Mouse (Mus musculus) adrenal gland, adult (tissue): ENCODE results near the gene Igsf9b.

Source experiments
- DNase-seq, 2 experiments: peaks; one replicate each; pipeline ENCODE4 v3.0.0; 2022 to 2023; ENCODE audit warnings: low spot score in 1 of 2; ENCODE audit not compliant: inconsistent age in 2 of 2

Gene Igsf9b

DNA sequence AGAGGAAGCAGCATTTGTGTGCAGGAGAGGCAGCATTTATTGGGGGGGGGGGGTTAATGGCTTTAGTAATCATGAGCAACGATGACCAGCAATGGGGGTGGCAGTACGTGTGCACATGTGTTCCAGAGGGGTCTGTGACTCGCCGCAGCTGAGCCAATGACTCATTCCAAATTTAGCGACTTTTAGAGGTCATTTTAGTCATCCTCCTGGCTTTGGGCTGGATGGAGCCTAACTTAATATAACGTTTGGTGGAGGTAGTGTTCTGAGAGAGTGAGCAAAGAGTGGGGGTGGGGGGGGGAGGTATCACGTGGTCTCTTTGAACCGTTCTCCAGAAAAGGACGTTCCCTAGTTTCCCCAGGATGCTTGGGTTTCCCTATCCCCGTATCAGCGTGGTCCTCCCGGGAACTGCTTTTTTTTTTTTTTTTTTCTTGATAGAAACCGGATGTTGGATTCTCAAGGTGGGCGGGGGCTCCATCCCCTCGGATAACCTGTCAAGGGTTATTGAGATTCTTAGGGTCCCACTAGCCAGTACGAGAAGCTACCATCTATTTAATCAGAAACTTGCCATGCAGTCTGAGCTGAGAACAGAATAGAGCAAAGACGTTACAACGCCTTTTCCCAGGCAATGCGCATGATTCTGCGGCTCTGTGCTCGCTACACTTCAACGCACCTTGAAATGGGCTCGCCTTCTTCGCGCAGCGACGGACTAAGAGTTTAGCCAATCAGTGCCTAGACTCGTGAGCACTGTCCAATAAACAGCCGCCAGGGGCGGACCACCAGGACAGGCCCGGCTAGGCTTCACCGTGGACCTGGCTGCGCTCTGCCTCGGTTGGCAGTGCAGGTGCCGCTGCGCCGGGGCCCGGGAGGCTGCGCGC lies at the start of gene Igsf9b:
TSS of gene Igsf9b (plus strand) at position 794 of the 875 bp plus-strand sequence.
- peak; percentile 95 to 97 for DNase-seq

DNA sequence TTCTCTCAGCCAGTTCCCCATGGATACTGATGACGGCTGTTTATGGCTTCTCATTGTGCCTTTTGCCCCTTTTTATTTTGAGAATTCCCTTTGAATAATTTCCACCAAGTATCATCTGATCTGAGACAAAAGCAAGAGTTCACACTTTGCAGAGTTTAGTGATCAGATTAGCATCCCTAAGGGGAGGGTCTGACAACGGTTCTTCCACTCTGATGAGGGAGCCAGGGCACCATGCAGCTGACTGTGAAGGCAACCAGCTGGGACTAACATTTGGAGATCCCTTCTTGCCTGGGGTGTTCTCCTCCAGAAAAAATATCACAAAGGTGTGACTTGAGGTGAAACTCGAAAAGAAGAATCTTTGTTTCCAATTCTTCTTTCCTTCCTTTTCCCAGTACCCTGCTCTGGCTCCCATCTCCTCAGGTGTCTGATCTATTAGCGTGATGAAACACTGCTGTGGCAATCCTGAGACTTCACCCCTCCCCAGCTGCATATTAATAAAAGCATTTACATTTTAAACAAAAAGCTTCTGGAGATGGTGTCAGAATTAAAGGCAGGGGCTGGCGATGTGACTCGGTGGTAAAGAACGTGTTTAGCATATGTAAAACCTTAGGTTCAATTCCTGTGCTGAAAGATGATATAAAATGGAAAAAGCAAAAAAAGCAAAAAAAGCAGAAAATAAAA lies 46.8 kb upstream of the Igsf9b start:
- no peak for DNase-seq

DNA sequence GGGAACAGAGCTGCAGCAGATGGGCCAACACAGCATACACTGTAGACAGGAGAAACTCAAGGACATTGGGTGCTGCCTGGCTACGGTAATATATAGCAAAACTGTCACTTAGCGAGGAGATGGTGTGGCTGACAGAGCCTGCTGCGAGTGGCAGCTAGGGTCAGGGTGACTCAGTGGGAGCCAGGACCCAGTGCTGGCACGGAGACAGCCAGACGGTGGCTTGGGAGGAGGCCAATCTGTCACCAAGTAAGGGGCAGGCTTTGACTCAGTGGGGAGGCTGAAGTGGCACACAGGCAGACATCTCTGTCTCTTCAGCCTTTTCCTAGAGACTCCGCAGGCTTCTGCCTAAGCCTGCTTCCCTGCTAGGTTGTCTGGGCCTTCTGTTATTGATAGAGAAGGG lies 42.5 kb upstream of the Igsf9b start:
- peak; percentile 92 to 96 for DNase-seq

DNA sequence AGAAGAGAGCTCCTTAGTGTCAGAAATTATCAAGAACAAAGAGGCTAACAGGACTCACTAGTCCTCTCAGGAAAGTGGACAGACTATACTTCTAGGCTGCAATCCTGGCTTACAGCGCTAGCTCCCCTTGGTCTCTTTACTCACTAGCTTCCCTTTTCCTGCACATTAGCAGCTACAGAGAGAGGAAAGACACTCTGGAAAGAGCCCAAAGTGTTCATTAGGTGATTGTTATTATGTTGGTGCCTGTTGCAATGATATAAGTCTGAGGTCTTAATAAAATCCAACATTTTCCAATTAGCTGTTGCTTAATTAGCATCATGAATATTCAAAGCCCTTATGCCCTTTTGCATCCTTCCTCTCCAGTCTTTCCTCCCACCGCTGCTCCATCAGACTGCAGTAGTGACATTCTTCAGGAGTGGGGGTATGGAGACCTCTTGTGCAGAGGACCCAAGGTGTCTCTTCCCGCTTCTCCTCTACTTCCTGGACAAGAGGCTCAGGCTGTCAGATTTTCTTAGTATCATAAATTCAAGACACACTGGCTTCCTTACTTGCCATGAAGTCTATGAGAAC lies 38.5 kb upstream of the Igsf9b start:
- DNase-seq = no peak

DNA sequence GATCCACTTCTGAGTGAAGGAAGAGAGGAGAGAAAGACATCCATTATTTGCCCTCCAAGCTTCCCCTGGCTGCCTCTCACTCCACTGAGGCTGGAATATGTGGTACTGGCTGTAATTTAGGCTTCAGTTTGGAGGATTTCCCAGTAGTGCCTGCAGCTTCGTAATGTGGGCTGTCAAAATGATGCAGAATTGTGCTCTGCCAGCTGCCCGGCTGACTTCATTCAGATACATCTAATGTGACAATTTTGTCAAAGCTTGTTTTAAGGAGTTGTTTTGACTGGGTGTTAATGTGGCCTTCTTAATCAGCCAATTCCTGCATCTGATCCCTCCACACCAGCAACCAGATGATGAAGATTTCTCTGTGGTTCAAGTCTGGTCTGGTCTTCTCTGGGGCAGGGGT lies 37.1 kb upstream of the Igsf9b start:
- no peak for DNase-seq

DNA sequence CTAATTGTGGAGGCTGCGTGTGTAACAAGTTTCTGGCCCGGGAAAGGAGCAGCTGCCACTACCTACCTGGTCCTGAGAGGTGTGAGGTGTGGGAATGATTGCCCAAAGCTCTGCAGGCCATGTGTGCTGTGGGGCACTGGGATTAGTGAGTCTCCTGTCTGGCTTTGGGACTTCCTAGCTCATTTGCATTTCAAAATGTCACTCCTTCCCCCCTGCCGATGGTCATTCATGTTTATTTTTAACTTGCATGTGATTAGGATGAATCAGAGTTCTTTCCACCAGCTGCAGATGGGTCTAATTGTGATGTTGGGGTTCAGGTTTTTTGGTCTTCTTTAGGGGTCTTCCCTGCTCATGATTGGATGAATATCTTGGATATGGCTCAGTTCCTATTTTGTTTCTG lies 34.0 kb upstream of the Igsf9b start:
- no peak for DNase-seq

DNA sequence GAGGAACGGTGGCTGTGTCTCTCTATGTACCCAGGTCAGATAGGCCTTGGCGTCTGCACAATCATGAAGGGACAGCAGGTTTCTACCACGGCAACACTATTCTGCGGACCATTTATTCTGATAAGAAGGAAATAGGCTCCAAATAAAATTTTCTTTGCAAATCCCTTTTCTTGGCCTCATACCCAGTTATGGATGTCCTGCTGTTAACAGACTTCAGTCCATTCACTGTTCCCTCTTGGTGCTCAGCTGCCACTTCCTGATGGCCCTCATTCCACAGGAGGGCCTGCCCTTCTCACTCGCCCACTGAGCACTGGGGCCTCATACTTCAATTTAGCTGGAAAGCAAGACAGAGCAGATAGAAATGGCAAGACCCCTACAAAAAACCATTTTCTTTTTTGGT lies 31.1 kb upstream of the Igsf9b start:
- DNase-seq = no peak

DNA sequence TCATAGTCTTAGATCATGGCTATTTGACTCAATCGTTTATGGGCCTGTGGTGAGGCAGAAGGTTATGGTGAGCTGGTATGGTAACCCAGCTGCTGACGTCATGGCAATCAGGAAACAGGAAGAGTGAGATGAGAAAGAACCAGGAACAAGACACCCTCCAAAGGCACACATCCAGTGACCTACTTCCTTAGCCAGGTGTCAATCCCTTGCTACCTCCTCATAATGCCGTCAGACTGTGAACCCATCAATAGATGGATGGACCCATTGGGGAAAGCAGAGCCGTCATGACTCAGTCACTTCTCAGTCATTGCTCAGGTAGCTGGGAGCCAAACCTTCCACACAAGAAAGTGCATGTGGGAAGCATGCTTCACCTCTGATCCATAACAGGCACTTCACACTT lies 30.5 kb upstream of the Igsf9b start:
- DNase-seq = no peak

DNA sequence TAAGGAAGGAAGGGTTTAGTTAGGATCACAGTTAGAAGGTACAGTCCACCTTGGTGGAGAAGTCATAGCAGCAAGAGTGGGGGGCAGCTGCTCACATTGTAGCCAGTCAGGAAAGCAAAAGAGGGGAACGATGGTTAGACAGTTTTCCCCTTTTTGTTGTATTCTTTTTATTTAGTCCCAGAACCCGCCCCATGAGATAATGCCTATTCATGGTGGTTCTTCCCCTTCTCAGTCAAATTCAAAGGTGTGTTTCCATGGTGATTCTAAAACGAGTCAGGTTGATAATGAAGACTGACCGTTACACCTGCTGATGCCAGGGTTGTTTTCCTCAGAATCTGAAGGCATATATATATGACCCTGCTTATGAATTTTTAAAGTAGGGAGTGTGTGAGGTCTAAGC lies 29.7 kb upstream of the Igsf9b start:
- no peak for DNase-seq

DNA sequence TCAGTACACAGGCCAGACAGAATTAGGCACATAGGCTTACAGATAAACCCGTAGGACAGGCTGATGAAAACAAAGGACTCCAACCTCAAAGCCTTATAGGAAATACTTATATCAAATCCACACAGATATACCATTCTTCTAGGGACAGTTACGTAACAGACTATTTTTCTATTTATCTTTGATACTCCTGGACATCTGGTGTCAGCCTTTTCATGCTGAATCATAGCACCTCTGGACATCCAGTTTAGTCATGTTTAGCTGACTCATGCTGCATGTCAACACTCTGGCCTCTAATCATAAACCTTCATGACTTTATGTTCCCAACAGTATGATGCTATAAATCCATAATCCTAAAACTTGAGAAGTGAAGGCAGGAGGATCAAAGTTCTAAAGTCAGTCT lies 29.1 kb upstream of the Igsf9b start:
- DNase-seq = peak in 1 of 2 experiments; percentile 70

DNA sequence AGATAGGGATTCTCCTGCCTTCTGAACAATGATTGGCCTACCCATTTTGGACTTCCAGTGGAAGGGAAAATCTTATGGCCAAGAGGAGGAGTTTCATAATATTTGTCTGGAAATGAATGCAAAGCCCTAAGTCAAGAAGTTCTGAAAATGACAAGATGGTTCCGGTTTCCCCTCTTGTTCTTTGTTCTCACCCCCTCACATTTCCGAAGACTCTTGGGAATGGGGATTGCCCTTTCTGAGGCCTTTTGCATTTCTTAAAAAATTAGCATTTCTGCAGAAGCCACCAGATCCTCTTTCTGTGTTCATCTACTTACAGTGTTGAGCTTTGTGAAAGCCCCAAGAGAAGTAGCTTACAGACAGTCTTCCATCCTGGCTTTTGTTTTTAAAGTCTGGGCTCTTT lies 27.1 kb upstream of the Igsf9b start:
- DNase-seq = no peak

DNA sequence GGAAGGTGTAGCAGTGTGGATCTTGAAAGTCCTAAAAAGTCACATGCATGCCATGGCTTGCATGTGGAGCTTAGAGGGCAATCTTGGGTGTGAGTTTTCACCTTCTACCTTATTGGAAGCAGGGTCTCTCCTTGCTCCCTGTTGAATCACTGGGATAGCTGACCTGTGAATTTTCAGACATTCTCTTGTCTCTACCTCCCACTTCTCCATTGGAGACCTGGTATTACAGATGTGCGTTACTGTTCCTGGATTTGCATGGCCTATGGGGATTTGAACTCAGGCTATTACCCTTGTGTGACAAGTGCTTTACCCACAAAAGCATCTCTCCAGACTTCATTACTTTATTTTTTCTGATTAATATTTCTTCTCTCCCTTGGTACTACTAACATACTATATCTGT lies 26.1 kb upstream of the Igsf9b start:
- no peak for DNase-seq

DNA sequence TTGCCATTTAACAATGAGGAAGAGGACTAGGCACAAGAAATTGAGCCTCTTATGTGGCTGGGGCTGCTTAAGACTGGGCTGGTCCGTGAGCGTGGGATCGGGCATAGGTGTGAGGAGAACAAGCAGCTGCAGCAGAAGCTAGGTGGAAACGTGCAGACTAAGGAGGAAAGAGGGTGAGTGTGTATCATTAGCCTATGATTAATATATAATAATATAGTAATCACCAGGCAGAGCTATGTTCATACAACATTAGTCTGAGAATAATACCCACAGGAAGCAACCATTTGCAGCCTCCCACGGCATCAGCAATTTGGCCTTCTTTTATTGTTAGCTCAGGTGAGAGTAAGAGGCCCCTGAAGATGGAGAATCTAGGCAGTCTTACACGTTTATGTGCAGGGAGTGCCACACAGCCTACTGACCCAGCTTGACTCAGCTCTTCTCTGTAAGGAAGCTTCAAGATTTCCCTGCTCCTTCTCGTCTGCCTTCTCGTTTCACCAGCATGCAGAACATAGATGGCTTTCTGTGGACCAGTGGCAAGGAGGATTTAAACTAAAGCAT lies 22.6 kb upstream of the Igsf9b start:
- no peak for DNase-seq

DNA sequence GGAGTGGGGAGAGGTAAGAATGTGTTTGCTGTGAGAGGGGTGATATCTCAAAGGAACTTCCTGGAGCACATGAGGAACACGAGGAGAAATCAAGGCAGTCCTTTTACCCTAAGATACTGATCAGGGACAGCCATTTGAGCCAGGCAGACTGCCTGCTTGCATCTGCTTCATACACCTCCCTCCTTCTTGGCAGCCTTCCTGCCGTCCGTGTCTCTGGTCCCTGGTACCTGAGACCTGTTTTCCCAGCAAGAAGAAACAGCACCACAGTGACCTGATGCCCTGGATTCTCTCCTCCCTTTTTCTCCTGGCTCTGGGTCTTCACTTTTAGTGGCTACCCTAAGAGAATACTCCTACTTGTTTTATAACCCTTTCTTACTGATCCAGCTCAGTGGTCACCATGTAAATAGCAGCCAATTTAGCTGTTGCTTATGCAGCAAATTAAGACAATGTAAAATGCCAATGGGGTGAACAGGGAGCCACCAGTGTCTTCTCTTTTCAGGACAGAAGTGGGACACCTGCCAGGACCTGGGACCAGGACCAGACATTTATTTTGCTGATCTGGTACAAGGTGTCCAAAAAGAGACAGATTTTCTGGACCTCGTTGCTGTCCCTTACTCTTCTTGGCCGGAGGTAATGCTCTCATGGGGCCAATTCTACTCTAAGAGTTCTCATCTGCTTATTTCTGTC lies 21.5 kb upstream of the Igsf9b start:
- no peak for DNase-seq

DNA sequence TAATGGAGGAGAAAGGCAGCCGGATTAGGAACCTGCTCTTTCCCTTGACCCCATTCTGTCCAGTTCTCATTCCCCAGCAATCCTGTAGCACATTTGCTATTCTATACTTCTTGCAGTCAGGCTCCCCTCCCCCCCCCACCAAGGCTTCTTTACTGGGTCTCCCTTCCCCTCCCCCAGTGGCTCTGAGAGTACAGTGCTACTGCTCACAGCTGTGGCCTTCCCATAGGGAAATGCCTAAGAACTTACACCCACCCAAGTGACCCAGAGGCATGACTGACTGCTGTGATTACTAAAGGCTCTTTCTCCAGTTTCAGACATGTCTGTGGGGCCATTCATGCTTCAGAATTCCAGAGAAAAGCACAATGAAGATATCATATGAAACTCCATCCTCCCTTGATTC lies 20.0 kb upstream of the Igsf9b start:
- DNase-seq = no peak

DNA sequence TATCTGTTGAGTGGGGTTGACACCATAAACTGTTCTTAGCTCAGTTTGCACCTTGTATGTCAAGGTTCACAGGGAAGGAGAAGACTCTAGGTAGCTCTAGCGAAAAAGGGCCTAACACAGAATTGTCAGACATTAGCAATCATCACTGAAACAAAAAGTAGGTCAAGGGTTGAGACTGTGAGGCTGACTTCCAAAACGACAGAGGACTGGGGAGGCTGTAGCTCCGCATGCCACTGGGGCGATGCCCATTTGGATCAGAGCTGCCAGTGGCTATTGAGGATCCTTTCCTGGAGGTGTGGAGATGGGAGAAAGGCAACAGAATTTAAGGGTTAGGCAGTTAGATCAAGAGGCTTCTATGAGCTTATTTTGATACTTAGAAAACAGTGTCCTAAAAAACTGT lies 18.0 kb upstream of the Igsf9b start:
- DNase-seq = peak; percentile 34 to 76

DNA sequence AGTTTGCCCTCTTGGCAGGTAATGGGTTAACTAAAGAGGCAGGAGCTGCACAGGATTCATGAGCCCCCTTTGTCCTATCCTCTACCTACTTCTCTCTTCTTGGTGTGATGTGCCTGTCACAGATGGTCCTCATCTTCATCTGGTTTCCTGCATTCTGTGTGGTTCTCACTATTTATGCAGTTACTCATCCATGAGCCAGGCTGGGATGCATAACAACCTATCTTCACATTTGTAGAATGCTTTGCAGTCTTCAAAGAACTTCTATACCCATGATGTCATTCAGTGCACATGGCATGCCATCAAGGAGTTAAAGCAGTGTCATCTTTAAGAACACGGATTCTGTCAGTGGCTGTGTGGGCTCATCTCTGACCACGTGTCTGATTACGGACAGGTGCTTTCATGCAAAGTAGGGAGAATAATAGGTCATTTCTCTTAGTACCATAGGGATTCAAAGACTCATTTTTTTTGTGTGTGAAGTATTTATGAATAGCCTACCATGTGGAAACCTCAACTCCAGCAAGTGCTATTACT lies 13.2 kb upstream of the Igsf9b start:
- DNase-seq = no peak

DNA sequence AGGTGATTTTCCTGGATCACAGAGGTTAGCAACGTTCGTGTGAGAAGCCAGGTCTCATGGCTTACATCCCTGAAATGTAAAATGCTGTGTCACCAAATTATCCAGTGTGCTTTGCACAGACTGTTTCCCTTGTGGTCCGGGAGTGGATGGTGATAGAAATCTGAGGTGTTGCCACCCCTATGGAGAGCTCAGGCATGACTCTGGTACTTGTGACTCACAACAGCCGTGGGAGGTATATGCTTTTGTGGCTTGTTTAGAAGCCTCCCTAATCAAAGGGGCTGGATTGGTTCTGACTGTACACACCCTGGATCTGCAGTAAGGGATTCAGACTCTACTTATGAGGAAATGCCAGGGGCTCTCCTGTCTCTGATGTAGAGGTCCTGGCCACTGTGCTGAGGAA lies 12.7 kb upstream of the Igsf9b start:
- no peak for DNase-seq

DNA sequence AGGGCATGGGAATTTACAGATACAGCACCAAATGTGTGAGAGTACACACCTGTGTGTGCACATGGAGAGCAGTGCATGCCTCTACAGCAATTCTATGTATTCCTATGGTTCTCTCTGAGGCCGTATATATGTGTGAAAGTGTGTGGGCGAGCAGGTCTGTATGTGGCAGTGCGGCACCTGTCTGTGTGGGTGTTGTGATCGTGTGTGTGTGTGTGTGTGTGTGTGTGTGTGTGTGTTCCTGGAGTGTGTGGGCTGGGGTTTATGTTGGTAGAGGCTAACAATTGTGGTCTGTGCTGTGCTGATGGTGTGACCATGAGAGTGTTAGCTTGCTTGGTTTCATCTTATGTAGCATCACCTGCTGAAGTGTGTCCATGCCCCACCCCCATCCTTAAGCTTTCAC lies 12.1 kb upstream of the Igsf9b start:
- DNase-seq = no peak

DNA sequence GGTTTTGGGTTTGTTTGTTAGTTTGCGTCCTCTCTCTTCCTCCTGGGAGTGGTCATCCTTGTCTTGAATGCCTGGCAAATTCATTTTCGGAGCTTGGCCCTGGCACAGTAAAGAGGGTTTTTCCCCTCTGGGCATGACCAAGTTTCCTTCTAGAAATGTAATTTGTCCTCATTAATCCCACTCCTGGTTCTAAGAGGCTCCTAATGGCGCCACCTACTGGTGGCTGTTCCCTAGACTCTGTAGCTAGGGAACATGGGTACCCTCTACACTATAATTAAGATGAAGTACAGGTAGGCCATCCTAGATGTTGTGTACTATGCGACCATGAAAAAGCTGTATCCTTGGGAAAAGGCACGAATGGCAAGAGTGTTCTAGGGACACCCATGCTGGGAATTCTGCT lies 11.6 kb upstream of the Igsf9b start:
- peak; percentile 63 to 87 for DNase-seq

DNA sequence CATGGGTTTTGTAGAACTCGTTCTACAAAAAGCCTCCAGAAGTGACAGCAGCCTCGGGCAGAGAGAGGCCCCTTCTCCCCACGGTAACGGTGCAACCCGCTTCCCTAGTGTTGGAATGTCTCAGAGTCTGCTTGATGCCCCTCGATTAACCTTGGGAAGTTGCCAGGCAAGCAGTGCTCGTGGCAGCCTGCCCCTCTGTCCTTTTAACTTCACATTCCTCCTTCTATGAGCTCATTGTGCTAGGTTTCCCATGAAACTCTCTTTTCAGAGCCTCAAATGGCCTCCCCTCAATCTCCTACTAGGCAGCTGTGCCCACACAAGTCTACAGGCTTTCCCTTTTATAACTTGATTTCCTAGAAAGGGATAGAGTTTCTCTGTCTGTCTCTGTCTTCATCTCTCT lies 10.6 kb upstream of the Igsf9b start:
- peak; percentile 73 to 83 for DNase-seq
